19 mouse cellular contexts compared by ENCODE assay signal in the genomic region with DNA sequence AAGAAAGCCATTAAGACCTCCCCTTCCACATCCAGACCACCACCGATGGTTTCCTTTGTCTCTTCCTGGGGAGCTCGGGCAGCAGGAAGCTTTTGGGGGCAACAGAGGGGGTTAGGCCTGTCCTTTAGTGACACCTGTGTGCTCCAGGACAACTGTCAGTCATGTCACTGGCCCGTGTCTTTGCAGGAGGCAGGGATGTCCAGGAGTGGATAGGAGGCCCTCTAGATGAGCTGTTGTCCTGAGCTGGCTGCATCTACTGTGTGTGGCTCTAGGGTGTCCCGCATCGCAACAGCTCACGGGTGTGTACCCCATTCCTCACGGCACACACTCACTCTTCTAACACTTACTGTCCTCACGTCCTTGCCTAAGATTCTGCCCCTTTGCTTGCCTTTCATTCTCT. TPM values are rescaled to one million over a fixed set of nuclear protein-coding genes. Genes with fewer than 3 reads are reported as not detected.
A peak's percentile ranks its signal among the peaks of the same experiment; 100 is the strongest.
DNase-seq lines count a peak whose midpoint lies in the region; ATAC-seq and TF ChIP-seq lines count a peak whose summit lies in the region.
"Had no signal": no experiment of that assay in that cellular context is flagged by ENCODE, and none has a peak within 500 bp of the region (broad histone marks: within the 10 kb centered on the region; RNA-seq: fewer than 3 reads in every experiment).

No protein-coding gene starts in this region.

- H3K36me3 ChIP-seq in heart, embryonic 10.5 days: no peaks in the 10 kb centered on the region
- H3K36me3 ChIP-seq in liver, postnatal 0 days (replicated peaks; ENCODE audit: insufficient read depth, low read length): peaks cover 12% of the 10 kb centered on the region
- H3K36me3 ChIP-seq: heart, embryonic 12.5 days; hindbrain, embryonic 12.5 days; midbrain, embryonic 15.5 days had no signal

- H3K9ac ChIP-seq in liver, postnatal 0 days (replicated peaks): peak overlapping the region; percentile 94; the same call in 1 of the 2 replicates
- H3K9ac ChIP-seq: heart, embryonic 12.5 days; hindbrain, embryonic 12.5 days; midbrain, embryonic 15.5 days had no signal

- ATAC-seq in liver, postnatal 0 days: no peak
- ATAC-seq: lung, postnatal 0 days; midbrain, embryonic 15.5 days had no signal

- no peak for TF ChIP-seq EP300 in liver, postnatal 0 days (IDR thresholded peaks at IDR 0.05; ENCODE audit: low read depth)

- no peak for TF ChIP-seq CTCF in liver, postnatal 0 days (IDR thresholded peaks at IDR 0.05; ENCODE audit: low read depth)
- TF ChIP-seq CTCF in gastrocnemius, adult 2 months (IDR thresholded peaks at IDR 0.05): no peak

- 0 out of 2 replicates have a peak, but pooled peaks cover 3% of the 10 kb centered on the region for H3K27me3 ChIP-seq in heart, embryonic 10.5 days (ENCODE audit: insufficient read depth, poor library complexity, severe bottlenecking)
- H3K27me3 ChIP-seq in liver, postnatal 0 days (ENCODE audit: insufficient read depth, low read length): no peaks in the 10 kb centered on the region
- H3K27me3 ChIP-seq: hindbrain, embryonic 12.5 days; midbrain, embryonic 15.5 days had no signal

- H3K4me3 ChIP-seq in heart, embryonic 10.5 days: no peak overlapping the region
- 0 out of 2 replicates have a peak overlapping the region, but pooled peaks have one; percentile 92 for H3K4me3 ChIP-seq in liver, postnatal 0 days (ENCODE audit: low read depth, low read length)
- H3K4me3 ChIP-seq in gastrocnemius, adult 2 months: no peak overlapping the region
- H3K4me3 ChIP-seq: heart, embryonic 12.5 days; hindbrain, embryonic 12.5 days; midbrain, embryonic 15.5 days had no signal

- 72% methylated on average over 8 of the region's 8 CpGs for WGBS in heart, embryonic 10.5 days
- WGBS in liver, postnatal 0 days (ENCODE audit: insufficient replicate concordance): 52% methylated on average over 8 of the region's 8 CpGs

- H3K4me1 ChIP-seq in heart, embryonic 10.5 days: peaks cover 29% of the 10 kb centered on the region
- H3K4me1 ChIP-seq in liver, postnatal 0 days (ENCODE audit: insufficient read depth): peaks cover 53% of the 10 kb centered on the region
- H3K4me1 ChIP-seq: hindbrain, embryonic 12.5 days; midbrain, embryonic 15.5 days had no signal

- no peak for DNase-seq in heart, embryonic 10.5 days (ENCODE audit: low spot score)
- no peak for DNase-seq in heart, postnatal 25 days (ENCODE audit: low spot score)
- peak; percentile 44 to 69 for DNase-seq in spleen, postnatal 10 days (ENCODE audit: low spot score in 2 of 2)
- DNase-seq in spleen, postnatal 14 days (ENCODE audit: low spot score in 2 of 2): no peak
- no peak for DNase-seq in liver, postnatal 0 days
- no peak for DNase-seq in cerebellum, adult 11-12 months
- no peak for DNase-seq in gastrocnemius, adult 2 months
- DNase-seq in right cerebral cortex, postnatal 25 days: no peak
- DNase-seq: adrenal gland, postnatal 14 days; cerebellum, postnatal 14 days; kidney, adult 11 months; kidney, postnatal 25 days; left cerebral cortex, postnatal 4 days had no signal

- intact Hi-C loops in heart, postnatal 25 days (cut with DNase I): no loop called here
- intact Hi-C loops in gastrocnemius, adult 2 months (cut with DNase I): no loop called here

- no peaks in the 10 kb centered on the region for H3K9me3 ChIP-seq in heart, embryonic 10.5 days
- no peaks in the 10 kb centered on the region for H3K9me3 ChIP-seq in liver, postnatal 0 days (ENCODE audit: low read length)
- H3K9me3 ChIP-seq: heart, embryonic 12.5 days; hindbrain, embryonic 12.5 days; midbrain, embryonic 15.5 days had no signal

- peak overlapping the region; percentile 68 for H3K4me2 ChIP-seq in liver, postnatal 0 days (ENCODE audit: low read depth, low read length)
- H3K4me2 ChIP-seq: heart, embryonic 12.5 days; hindbrain, embryonic 12.5 days; midbrain, embryonic 15.5 days had no signal

- H3K27ac ChIP-seq in heart, embryonic 10.5 days: peak overlapping the region; percentile 77; the same call in 1 of the 2 replicates
- H3K27ac ChIP-seq in liver, postnatal 0 days (ENCODE audit: low read depth): peak overlapping the region; percentile 99
- no peak overlapping the region for H3K27ac ChIP-seq in gastrocnemius, adult 2 months
- H3K27ac ChIP-seq: hindbrain, embryonic 12.5 days; midbrain, embryonic 15.5 days had no signal

RNA-seq across cellular contexts. Expression of gene Tspoap1, which starts 7.1 kb away (rescaled TPM):
- 0.95 and 1.5 TPM in 2 replicates for polyA plus RNA-seq in heart, embryonic 10.5 days (2016; fragmentation: Nextera tagmentation; extraction: Ambion mirVana)
- total RNA-seq in heart, postnatal 25 days (2021): under 1 TPM; 0.14 to 0.42 TPM
- polyA plus RNA-seq in liver, postnatal 0 days (2015; fragmentation: Nextera tagmentation; extraction: Ambion mirVana): 0.59 and 1.2 TPM in 2 replicates
- total RNA-seq in gastrocnemius, adult 2 months (2021): not detected
- total RNA-seq: gastrocnemius, adult 8-10 months had no signal

RNA-seq across cellular contexts. Expression of gene Supt4a, which starts 15.9 kb away (rescaled TPM):
- polyA plus RNA-seq in heart, embryonic 10.5 days (2016; fragmentation: Nextera tagmentation; extraction: Ambion mirVana): 122 and 151 TPM in 2 replicates
- total RNA-seq in heart, postnatal 25 days (2021): 10 to 100 TPM; 42.9 to 46.7 TPM
- polyA plus RNA-seq in liver, postnatal 0 days (2015; fragmentation: Nextera tagmentation; extraction: Ambion mirVana): 114 and 120 TPM in 2 replicates
- 10 to 100 TPM; 36.8 TPM for total RNA-seq in gastrocnemius, adult 2 months (2021)

RNA-seq across cellular contexts. Expression of gene Mpo, which starts 40.1 kb away (rescaled TPM):
- polyA plus RNA-seq in heart, embryonic 10.5 days (2016; fragmentation: Nextera tagmentation; extraction: Ambion mirVana): 5.8 and 11.8 TPM in 2 replicates
- total RNA-seq in heart, postnatal 25 days (2021): not detected
- 250 and 274 TPM in 2 replicates for polyA plus RNA-seq in liver, postnatal 0 days (2015; fragmentation: Nextera tagmentation; extraction: Ambion mirVana)
- not detected for total RNA-seq in gastrocnemius, adult 2 months (2021)
- total RNA-seq: ES-E14; gastrocnemius, adult 8-10 months had no signal

Comparison
In these comparisons a context has a peak if more than half of its experiments do, and no peak if none do; other contexts are left out.
1. DNase-seq: peak in spleen, postnatal 10 days (2 of 2); none in heart, embryonic 10.5 days (single experiment), heart, postnatal 25 days (single experiment), spleen, postnatal 14 days (0 of 2), liver, postnatal 0 days (single experiment), cerebellum, adult 11-12 months (single experiment), gastrocnemius, adult 2 months (single experiment) and right cerebral cortex, postnatal 25 days (single experiment).